Mouse (Mus musculus) urinary bladder, adult 18-20 months (tissue): ENCODE measurements around the gene Hpcal4.
A peak's percentile ranks its signal among the peaks of the same experiment; 100 is the strongest.

Experiments
- DNase-seq, 2 experiments: peaks; one replicate each; pipeline ENCODE4 v3.0.0; 2022; ENCODE audit warnings: low spot score in 2 of 2, mixed read lengths in 2 of 2

Gene Hpcal4

GRCm38 (mm10) chr4:123201186-123202093 is 18.4 kb downstream of the Hpcal4 start, which contains the start of gene Nt5c1a:
Gene Nt5c1a, plus strand, starts transcription at chr4:123201504.
- peak; percentile 18 to 43 for DNase-seq

- no peak for DNase-seq
Measured at GRCm38 (mm10) chr4:123202094-123202420, 19.0 kb downstream of the Hpcal4 start.

GRCm38 (mm10) chr4:123207337-123207736 is 24.3 kb downstream of the Hpcal4 start:
- no peak for DNase-seq

GRCm38 (mm10) chr4:123210996-123211395 is 28.0 kb downstream of the Hpcal4 start:
- no peak for DNase-seq

GRCm38 (mm10) chr4:123211453-123211852 is 28.4 kb downstream of the Hpcal4 start:
- DNase-seq, result no peak

GRCm38 (mm10) chr4:123212330-123212729 is 29.3 kb downstream of the Hpcal4 start:
- DNase-seq, result no peak

GRCm38 (mm10) chr4:123213975-123214374 is 30.9 kb downstream of the Hpcal4 start:
- DNase-seq, result no peak

- no peak for DNase-seq
Measured at GRCm38 (mm10) chr4:123215367-123215766, 32.3 kb downstream of the Hpcal4 start.

- no peak for DNase-seq
Measured at GRCm38 (mm10) chr4:123216782-123217181, 33.8 kb downstream of the Hpcal4 start.

GRCm38 (mm10) chr4:123219720-123220357 is 36.8 kb downstream of the Hpcal4 start:
- peak; percentile 20 to 60 for DNase-seq

- no peak for DNase-seq
Measured at GRCm38 (mm10) chr4:123220637-123221036, 37.6 kb downstream of the Hpcal4 start.

- no peak for DNase-seq
Measured at GRCm38 (mm10) chr4:123223309-123223708, 40.3 kb downstream of the Hpcal4 start.

- DNase-seq, result no peak
Measured at GRCm38 (mm10) chr4:123225718-123226403, 42.8 kb downstream of the Hpcal4 start.

- no peak for DNase-seq
Measured at GRCm38 (mm10) chr4:123227707-123228106, 44.7 kb downstream of the Hpcal4 start.

GRCm38 (mm10) chr4:123228270-123228669 is 45.2 kb downstream of the Hpcal4 start:
- DNase-seq, result no peak

GRCm38 (mm10) chr4:123229166-123229565 is 46.1 kb downstream of the Hpcal4 start:
- no peak for DNase-seq

GRCm38 (mm10) chr4:123232841-123233240 is 49.8 kb downstream of the Hpcal4 start:
- no peak for DNase-seq

- peak in 1 of 2 experiments; percentile 27 for DNase-seq
Measured at GRCm38 (mm10) chr4:123233492-123234084, 50.6 kb downstream of the Hpcal4 start, which contains the start of gene Heyl. Gene Heyl, plus strand, starts transcription at chr4:123233556.

- DNase-seq, result no peak
Measured at GRCm38 (mm10) chr4:123235835-123236430, 52.9 kb downstream of the Hpcal4 start.

- DNase-seq, result no peak
Measured at GRCm38 (mm10) chr4:123236431-123237031, 53.5 kb downstream of the Hpcal4 start.
